Mouse (Mus musculus) CH12F3 (cell line): ENCODE data around the gene Dusp28.

Experiments
- in situ Hi-C: fragments of 300-500 bp; cut with MboI; formaldehyde crosslinking; loops from 2 replicates; pipeline ENCODE4 v1.14.3; 2020; ENCODE audit warnings: low sequenced_read_pairs

Dusp28 gene

DNA sequence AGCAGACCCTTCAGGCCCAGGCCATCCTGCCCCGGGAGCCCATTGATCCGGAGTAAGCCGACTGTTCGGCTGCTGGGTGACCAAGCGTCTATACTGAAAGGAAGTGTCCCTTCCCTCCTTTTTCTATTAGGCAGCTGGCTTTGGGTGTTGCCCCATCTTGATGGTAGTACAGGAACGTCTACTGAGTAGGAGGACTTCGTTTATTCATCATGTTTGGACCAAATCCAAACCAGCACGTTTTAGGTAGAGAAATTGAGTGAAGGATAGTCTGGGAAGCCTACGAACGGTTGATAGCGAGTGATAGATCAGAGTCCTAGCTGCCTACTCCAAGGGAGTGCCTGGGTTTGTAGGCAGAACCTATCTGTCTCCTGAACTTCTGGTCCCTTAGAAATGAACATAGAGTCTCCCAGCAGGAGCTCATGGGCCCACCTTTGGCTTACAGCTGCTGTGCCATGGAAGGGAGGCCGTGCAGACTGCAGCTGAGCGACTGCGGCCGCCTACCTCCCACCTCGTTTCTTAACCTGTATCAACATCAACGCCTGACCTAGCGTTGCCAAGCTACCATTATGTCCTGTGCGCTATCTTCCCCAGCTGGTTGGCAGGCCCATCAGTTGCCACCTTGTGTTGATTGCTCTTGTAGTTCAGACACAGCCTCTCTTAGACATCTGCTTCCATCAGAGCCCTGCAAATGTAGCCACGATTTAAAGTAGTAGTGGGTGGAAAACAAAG lies 1.0 kb downstream of the Dusp28 start:
- in situ Hi-C loops: no loop called here

- in situ Hi-C loops: no loop called here
These were observed 1.9 kb downstream of the Dusp28 start for GRCm38 (mm10) chr1:92908664-92909063.

DNA sequence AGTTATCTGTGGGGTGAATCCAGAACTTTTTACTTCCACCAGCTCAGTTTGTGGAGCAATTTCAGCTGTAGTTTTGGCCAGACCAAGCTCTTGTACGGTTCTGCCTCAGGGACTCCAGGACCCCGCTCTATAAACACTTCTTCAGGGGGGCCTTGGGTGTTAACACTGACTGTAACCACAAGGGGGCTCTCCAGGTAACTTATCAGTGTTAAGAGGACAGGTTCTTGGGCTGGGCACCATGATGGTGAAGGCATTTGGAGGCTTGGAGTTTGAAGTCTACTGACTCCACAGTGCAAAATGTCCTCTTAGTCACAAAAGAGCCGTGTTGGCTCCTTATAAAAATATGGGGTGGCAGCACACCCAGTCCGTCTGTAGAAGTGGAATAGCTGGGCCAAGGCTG lies 2.3 kb downstream of the Dusp28 start:
- in situ Hi-C loops: no loop called here

DNA sequence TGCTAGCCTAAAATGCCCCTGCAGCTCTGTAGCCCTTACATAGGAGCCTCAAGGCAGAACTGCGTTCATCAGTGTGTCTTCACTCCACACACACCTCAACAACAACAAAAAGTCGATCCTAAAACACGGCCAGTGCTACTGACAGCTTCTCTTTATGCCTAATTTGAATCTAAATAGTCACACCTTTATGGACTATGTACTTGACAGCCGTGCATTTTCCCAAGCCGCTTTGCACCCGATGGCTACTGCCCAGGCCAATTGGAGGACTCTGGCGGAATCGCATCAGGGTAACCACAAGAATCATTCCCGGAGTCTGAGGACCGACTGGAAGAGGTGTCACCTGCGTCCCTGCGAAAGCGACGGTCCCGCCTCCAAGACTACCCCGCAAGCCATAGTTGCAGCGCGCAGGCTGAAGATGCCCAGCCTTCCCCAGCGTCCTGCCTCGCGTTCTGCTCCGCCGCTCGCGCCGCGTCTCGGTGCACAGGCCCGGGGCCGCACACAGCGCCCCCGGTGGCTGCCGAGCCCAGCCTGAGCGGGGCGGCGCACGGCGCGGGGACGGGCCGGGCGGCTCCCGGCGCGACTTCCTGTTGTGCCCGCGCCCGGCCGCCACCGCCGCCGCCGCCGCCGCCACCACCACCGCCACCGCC lies 3.6 kb downstream of the Dusp28 start, which contains the start of gene Rnpepl1:
TSS of gene Rnpepl1 (plus strand) at position 545 of the 647 bp plus-strand sequence.
- in situ Hi-C loops: no loop called here

DNA sequence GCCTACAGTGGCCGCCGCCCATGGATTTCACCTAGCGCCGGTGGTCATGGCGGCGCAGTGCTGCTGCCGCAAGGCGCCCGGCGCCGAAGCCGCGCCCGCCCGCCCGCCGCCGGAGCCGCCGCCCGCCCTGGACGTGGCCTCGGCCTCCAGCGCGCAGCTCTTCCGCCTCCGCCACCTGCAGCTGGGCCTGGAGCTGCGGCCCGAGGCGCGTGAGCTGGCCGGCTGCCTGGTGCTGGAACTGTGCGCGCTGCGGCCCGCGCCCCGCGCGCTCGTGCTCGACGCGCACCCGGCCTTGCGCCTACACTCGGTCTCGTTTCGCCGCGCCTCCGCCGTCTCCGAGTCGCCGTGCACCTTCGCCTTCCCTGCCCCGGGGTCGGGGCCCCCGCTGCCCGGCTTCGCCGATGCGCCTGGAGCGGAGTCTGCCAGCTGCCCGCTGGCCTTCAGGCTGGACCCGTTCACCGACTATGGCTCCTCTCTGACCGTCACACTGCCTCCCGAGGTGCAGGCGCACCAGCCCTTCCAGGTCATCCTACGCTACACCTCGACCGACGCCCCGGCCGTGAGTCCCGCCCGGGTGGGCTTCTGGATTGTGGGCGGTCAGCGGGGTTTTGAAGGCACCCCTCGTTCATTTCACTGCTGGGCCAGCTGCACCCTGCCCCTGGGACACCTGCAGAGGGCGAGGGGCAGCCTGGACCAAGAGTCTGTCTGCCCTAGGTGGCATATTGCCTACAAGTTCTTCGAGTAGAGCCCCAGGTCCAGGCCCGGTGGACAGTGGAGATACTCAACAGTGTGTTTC lies 4.3 kb downstream of the Dusp28 start:
- in situ Hi-C loops: no loop called here

GRCm38 (mm10) chr1:92911721-92912138 lies 4.9 kb downstream of the Dusp28 start:
- in situ Hi-C loops: no loop called here

- in situ Hi-C loops: no loop called here
These were observed 5.5 kb downstream of the Dusp28 start for GRCm38 (mm10) chr1:92912286-92912685.

DNA sequence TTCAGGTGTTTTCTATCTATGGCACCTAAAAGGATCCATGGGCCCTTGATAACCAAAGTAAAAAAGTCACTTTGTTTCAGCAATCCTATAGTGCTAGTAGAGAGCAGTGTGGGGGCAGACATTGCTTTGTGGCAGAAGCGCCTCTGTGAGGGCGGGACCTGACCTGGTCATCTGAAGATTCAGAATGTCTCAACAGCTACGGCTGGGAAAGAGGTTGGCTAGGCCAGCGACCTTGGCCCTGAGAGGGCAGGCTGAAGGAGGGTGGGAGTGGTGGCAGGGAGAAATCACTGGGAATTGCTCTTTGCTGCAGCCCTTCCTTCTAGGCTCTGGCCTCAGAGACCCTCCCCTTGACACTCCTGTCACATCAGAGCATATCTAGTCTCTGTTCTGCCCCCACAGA lies 7.5 kb downstream of the Dusp28 start:
- in situ Hi-C loops: no loop called here

DNA sequence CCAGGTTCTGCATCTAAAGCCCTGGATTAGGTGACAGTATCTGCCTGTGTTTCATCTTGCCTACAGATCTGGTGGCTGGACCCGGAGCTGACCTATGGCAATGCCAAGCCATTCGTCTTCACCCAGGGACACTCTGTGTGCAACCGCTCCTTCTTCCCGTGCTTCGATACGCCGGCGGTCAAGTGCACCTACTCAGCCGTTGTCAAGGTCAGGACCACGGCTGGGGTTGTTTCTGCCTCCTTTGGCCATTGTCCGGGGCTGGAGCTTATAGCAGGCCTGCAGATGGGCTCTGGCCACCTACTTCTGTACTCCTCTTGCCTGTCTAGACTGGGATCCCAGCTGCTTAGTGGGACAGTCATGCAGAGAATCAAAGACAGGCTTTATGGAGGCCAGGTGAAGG lies 8.2 kb downstream of the Dusp28 start:
- in situ Hi-C loops: no loop called here

DNA sequence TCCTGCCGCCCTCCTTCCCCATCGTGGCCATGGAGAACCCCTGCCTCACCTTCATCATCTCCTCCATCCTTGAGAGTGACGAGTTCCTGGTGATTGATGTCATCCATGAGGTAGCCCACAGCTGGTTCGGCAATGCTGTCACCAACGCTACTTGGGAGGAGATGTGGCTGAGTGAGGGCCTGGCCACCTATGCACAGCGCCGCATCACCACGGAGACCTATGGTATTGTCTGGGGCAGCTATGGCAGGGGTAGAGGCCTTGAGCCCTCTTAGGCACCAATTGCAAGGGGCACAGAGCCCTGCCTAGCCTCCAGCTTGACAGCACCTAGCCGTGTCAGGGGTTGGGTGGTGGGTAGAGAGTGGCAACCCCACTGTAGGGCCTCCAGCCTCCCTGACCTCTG lies 9.9 kb downstream of the Dusp28 start:
- in situ Hi-C loops: no loop called here

GRCm38 (mm10) chr1:92919151-92919550 lies 12.4 kb downstream of the Dusp28 start:
- in situ Hi-C loops: no loop called here

DNA sequence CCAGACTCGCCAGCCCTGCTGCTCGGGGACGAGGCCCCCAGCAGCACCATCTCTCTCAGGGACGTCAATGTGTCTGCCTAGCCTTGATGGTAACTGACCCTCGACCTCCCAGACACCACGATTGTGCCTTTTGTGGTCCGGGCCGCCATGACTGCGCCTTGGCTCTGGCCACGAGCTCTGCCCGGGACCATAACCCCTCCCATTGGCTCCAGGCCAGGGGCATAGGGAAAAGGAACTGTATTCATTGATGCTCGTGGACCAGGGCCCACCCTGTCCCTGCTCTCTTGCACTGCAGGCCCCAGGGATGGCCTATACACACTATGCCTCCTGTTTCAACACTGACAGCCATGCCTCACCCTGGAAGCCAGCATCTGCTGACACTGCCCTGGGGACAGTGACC lies 13.0 kb downstream of the Dusp28 start:
- in situ Hi-C loops: no loop called here

DNA sequence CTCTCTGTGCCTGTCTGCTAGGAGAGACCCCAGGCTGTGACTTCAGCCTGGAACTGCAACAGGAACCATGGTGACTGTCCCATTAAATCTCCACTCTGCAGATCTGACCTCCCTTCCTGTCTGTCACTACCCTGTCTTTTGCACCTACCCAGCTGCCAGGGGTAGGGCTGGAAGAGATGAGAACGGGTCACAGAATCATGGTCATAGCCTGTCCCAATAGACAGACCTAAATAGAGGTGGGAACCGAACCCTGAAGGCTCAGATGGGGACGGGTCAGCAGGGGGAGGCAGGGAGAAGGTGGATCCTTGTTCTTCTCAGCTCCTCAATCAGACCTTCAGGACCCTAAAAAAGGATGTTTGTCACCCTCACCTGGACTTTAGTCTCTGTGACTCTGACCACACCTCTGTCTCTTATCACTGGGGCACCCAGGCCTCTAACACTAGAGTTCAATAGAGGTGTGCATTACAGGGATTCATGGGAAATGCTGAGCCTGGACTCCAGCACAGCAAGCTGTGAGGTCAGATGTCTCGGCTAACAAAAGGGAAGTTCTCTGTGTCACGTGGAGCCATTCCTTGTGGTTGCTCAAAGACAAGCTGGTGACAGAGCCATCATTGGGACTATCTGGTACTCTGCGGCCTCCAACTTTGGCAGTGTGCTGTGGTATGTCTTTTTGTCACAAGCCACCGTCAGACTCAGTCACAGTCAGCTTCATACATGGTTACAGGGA lies 13.9 kb downstream of the Dusp28 start:
- in situ Hi-C loops: no loop called here

- in situ Hi-C loops: no loop called here
These were observed 14.7 kb downstream of the Dusp28 start for GRCm38 (mm10) chr1:92921496-92921895.

DNA sequence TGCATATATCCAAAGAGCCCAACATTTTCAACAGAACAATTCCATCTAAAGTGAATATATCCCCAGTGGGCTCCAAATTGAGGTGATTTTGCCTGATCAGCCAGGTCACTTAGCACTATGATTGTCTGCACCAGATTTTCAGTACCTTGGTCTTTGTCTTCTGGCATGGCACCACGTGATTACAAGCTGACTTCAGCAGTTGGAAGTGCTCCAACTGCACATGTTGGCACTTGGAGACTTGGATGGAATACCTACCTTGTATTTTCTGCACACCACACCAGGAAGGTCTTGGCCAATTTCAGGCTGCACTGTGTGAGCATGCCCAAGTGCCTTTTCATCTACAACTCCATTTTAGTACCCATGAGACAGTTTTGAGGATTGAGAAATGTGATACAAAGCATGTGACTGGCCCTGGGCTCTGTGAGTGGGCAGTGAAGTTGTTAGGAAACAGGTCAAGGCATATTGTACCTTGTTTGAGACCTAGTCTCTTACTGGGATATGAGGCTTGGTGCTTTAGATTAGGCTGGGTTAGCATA lies 23.5 kb downstream of the Dusp28 start:
- in situ Hi-C loops: no loop called here

DNA sequence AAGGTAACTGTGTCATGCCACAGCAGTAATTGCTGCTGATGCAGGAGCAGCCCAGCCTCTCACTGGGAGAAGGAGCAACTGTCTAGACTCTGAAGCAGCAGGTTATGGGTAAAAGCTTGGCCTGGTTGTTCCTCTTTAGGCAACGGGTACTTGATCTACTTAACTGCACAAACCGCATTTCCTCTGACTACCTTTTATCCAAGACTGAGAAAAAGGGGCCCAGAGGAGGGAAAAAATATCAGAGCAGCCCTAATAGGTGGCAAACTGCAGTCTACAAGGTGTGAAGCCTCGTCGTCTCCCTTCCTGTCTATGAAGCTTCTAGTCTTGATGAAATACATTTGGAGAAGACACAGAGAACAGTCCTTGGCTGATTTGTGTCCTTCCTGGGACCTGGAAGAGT lies 26.8 kb downstream of the Dusp28 start:
- in situ Hi-C loops: no loop called here

GRCm38 (mm10) chr1:92934182-92934827 lies 27.5 kb downstream of the Dusp28 start, which contains the start of gene Capn10:
Capn10 (plus strand) TSS chr1:92934376.
- in situ Hi-C loops: no loop called here

DNA sequence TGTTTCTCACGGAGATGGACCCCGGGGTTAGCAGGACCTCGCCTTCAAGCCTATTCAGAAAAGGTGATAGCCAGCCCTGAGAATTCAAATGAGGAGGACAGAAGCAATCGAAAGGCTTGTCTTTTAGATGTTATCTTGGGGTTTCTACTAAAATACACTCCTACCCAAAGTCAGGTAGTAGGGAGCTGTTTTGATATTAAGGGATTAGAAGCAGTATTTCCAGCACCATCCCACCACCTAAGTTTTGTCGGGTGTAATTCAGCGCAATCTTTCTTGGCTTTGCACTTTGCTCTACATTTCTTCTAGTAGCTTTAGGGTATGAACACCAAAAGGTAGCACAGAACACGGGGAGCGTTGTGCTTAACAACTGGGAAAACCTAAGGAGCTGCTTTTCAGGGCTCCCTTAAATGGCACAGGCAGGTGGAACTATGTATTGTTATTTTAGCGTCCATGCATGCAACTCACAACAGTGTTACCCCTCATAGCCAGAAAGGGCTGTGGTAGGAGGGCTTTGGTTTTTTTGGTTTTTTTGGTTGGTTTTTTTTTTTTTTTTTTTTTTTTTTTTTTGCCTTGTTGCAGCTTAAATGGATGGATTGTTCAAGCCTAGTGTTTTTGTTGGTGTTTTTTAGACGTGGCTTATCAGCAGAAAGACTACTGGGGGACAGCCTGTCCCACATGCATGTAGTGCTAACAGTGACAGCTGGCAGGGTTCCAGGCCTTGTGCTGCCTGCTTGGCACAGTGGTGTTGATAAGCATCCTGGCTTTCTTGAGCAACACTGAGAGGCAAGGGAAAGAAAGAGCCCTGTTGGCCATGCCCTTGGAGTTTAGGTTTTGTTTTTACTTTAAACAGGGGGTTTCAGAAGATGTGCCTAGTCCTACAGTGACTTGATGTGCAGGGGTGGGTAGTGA lies 28.5 kb downstream of the Dusp28 start:
- in situ Hi-C loops: no loop called here

DNA sequence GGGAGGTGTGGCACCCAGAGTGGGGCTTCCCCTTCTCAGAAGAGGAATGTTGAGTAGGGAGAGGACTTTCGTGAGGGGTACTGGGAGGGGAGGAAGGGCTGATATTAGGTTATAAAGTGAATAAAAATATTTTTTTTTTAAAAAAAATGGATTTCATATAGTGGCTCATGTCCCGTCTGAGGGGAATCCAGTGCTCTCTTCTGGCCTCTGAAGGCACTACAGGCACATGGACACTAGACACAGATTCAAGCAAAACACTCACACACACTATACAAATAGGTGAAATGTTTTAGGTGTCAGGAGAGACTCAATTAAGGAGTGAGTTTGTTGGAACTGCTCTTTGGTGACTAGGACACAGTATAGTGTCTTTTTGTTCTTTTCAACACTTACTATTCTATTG lies 29.2 kb downstream of the Dusp28 start:
- in situ Hi-C loops: no loop called here
